Mouse (Mus musculus): ENCODE data around the gene Gprc5c.

Gprc5c gene

DNA sequence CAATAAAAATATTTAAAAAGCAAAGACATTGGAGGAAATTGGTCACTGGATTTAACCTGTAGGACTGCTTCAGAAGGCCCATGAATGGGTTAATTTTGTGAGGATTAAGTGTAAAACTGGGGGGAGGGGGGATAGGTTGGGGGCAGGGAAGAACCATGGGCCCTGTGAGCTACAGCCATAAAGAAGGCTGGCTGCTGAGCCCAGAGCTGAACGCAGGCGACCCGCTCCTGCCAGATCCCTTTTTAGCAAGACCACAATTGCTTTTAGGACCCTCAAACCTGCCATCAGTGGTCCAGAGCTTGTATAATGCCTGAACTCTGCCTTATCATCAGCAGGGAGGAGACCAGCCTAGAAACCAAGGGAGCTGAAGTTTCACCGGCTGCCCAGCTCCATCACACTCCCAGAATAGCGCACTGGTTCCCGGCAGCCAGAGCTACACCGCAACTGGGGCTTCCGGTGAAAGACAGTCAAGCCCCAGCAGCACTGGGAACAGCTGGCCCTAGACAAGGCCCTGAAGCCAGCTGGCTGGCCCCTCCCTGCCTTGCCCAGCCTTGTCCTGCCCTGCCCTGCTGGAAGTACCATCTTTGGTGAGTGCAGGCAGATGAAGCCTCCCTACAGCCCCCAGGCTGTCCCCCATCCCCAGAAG, 7.0 kb upstream of the Gprc5c start:
- no peak for DNase-seq

DNA sequence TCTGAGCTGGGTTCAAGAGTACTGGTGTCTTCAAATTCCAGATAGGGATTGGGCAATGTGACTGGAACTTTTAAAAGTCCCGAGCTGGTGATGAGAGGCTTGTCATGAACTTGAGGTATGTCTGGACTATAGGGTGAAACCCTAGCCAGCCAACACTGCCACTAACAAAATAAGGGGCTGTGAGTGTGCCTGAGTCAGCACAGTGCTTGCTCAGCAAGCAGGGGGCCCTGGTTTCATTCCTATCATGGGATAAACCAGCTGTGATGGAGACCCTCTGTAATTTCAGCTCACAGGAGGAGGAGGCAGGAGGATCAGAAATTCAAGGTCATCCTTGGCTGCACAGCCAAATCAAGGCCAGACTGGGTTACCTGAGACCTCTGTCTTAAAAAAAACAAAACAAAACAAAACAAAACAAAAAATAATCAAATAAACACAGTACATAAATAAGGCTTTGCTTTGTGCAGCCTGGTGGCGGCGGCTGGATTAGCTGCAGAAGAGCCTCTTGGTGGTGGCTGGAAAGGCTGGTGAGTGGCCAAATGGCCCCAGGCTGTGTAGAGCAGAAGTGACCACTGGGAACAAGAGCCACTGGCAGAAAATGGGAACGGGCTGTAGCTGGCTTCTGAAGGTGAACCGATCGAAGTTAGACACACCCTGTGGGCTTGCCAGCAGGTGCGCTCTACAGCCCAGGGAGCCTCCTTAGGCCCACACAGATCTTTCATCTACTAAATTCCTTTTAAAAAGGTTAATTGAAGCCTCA, 6.3 kb upstream of the Gprc5c start:
- DNase-seq: no peak

DNA sequence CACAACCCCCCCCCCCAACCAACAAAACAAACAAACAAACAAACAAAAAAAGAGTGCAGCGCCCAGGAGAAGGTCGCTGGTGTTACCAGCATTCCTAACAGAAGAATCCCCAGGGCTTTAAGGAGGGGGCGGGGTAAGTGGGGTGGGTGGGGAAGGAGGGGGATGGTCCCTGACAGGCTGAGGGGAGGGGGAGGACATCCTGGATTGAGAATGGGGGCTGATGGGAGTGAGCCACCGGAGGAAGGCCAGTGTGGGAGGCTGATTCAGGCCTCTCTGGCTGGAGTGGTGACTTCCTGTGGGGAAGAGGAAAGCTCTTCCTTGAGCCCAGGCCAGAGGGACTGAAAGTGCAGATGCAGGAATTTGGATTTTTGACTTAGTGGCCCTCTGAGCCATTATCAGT, 4.6 kb upstream of the Gprc5c start:
- DNase-seq: no peak

DNA sequence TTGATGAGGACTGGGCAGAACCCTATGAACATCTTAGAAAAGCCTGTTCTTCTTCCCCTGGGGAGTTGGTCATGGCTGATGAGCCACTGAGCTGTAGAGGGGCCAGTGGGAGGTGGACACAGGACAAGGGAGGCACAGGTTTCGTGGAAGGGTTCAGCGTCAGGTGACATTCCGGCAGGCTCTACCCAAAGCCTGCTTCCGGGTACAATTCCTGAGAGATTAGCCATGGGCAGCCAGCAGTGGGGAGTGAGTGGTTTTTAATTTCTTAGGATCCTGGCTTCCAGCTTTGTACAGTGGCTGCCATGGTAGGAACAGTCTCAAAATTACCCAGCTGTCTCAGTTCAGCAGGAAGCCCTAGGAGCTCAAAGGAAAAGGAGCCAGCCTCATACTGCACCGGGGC, 3.9 kb upstream of the Gprc5c start:
- DNase-seq: no peak

DNA sequence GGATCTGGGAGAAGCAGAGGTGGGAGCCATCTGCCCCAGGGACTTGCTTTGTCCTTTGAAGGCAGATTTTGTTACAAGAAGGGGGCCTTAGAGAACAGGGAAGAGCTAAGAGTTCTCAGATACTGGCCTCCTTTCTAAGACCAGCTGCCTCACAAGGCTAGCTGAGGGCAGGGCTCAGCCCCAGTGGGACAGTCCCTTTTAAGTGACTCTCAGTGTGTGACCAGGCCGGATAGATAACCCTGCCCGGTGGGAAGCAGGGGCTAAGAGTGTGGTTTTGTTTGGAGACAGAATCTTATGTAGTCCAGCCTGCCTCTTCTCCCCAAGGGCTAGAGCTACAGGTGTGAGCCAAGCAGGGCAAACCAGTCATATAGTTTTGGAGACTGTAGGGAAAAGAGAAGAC, 1.4 kb upstream of the Gprc5c start:
- no peak for DNase-seq

DNA sequence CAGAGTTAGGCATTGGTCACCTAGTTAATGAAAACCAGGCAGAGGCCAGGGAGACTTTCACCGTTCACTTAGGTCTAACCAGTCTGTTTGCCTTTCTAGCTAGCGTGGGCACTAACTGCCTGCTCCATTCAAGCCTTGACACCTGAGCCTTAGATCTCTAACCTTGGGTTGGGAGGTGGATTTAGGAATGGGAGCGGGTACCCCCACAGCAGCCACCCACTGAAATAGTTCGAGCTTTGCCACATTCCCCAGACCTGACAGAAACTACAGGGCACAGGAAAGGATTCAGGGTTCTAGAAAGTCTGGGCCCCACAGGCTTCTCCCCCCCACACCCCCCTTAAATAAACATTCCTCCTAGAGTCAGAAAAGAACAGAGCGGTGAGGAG, 893 bp upstream of the Gprc5c start:
- DNase-seq: peak; percentile 73

DNA sequence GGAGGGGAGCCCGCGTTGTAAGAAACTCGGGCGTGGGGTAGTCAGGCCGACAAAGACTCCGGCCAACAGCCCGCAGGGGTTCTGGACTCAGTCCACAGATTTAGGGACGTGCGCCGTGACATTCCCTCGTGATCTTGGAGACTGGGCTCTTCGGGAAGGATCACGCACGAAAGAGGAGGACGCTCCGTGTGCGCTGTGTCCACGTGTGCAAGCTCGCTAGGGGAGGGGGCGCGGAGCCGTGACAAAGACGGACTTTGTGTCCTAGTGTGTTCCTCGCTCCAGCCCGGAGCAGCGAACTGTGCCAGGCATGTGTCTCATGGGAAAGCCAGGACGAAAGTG, 286 bp downstream of the Gprc5c start:
- DNase-seq: no peak

DNA sequence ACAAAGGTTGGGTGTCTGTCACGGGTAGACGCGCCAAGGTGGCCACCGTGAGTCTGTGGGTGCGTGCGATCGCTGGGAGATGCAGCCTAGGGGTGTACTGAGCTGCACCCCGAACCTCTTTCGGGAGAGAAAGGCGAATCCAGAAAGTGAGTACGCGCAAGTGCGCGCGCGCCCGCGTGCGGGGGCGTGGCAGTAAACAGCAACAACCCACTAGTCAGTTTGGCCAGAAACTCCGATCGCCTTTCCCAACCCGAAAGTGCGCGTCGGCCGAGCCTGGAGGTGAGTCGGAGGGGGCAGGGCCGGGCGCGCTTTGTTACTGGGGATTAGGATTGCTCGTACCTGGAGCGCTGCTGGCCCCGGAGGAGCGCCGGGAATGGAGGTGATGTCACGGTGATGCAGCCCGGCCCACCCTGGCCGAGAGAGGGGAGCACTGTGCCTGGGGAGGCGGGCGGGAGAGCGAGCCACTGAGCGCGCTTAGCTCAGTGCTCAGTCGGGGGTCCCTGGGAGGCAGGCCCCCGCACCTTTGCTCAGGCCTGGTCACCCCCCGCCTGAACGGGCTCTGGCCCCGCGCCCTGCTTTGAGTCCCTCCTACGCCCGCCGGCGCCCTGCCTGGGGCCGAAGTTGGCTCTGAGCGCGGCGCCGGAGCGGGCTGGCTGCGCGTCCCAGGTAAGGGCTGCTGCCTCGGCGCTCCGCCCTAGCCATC, 807 bp downstream of the Gprc5c start:
- DNase-seq: peak; percentile 92

DNA sequence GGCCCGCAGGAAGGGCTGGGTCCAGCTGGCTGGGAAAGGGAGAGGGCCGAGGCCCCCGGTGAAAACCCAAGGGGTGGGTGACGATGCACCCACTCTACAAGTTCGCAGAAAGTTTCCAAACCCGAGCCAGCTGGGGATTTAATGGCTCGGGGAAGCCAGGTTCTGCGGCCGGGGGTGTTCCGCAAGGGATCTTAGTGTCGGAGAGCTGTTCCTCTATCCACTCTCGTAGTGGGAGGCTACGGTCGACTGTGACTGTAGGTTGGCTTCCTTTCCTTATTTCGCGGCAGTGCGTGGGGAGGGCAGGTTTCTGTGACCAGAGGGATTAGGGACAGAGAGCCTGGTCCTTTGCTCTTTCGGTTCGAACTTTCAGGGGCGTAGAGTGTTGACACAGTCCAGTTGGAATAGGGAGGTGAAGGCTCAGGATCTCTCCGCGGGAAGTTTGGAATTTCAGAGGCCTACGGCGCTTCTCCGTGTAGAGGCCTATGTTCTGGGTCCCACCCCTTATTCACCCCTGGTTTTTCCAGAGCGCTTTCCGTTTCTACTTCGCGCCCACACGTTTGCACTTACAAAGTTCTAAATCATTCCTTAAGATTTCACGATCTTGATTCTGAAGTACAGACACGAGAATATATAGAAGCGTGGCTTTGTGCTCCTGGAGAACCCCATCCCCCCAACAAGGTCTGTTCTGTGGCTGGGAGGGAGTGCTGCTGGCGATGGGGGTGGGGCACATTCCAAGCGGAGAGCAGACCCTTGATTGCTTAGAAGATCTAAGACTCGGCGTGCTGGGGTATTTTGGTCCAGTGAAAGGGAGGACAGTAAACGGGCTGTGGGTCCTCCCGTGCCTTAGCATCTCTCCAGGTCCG, 1.6 kb downstream of the Gprc5c start:
- no peak for DNase-seq

DNA sequence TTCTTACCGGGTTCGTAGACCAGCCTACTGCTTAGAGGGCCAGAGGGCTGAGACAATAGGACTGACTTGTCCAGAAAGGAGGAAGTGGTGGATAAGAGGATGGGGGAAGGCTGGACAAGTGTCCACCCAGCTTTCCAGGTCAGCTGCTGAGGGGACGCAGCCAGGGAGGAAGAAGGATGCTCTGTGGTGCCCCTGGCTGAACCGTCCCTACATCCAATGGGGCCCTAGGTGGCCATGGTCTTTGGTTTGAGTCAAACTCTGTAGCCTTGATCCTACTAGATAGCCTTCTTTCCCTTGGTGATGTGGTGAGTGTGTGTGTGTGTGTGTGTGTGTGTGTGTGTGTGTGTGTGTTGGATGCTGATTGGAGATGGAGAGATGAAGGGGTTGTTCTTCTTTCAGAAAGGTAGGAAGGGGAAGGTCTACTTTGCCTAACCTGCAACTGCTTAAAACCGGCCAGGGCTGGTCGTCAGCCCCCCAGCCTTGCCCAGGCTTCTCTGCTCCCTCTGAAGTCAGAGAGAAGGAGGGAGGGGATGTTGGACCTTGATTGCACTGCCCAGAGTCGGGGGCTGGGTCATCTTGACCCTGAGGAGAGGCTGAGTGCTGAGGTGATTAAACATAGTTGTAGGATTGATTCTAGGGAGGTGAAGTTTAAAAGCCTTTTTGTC, 2.4 kb downstream of the Gprc5c start:
- DNase-seq: no peak

DNA sequence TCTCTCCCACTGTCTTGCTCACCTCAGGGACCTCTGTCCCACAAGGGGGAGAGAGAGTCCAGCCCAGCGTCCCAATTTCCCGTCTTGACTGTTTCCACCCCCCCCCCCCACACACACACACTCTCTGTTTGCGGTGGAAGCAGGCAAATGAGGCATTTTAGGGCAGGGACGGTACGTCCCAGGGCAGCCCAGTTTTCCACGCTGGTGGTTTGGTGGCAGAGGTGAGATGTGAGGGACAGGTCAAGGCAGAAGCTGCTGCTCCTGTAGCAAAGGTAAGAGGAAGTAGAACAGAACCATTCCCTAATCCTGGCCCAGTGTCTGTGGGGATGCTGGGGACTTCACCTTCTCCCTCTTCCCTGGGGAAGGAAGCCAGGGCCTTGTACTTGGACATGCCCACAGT, 3.6 kb downstream of the Gprc5c start:
- DNase-seq: no peak

DNA sequence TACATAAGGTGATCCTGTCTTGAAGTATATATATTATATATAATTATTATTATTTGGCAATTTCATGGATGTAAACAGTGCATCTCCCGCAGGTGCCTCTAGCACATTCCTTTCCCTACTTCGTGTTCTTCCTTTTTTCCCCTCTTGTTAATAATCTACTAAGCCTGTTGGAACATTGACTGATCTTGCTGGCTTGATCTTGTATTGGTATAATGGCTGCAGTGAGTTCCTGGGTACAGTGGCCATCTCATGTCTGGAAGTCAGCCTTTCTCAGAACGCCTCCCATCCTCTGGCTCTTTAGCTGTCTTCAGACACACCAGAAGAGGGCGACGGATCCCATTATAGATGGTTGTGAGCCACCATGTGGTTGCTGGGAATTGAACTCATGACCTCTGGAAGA, 5.2 kb downstream of the Gprc5c start:
- DNase-seq: no peak

DNA sequence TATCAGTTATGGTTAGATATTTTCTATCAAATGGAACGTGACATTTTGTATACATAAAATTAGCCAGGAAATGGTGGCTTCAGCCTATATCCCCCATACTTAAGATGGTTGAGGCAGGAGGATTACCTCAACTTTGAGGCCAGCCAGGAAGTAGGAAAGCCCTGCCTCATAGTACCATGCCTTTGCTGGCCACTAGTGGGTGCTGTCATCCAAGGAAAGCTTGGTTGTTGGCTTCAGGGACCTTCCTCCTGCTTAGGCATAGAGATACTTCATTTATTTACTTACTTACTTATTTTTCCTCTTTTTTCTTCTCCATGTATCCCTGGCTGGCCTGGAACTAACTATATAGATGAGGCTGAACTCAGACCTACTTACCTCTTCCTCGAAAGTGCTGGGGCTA, 7.7 kb downstream of the Gprc5c start:
- no peak for DNase-seq

DNA sequence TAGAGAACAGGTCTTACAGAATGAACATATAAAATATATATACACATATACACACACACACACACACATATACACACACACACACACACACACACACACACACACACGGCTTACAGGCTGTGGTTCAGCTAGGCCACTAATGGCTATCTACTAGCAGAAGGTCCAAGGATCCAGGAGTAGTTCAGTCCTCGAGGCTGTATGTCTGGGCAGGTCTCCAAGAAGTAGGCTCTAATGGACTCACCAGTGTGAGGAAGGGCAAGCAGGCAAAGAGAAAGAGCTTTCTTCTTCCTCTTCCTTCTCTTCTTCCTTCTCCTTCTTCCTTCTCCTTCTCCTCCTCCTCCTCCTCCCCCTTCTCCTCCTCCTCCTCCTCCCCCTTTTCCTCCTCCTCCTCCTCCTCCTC, 10.1 kb downstream of the Gprc5c start:
- no peak for DNase-seq

DNA sequence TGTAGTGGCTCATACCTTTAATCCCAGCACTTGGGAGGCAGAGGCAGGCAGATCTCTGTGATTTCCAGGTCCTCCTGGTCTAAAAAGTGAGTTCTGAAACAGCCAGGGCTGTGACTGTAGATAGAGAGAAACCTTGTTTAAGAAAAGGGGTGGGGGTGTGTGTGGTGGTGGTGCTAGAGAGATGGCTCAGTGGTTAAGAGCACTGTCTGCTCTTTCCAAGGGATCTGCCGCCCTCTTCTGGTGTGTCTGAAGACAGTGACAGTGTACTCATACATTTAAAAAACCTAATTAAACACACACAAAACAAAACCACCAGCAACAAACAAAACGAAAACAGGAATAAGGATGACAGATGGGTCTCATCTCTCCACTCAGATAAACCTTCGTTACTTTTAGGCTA, 11.7 kb downstream of the Gprc5c start:
- no peak for DNase-seq

DNA sequence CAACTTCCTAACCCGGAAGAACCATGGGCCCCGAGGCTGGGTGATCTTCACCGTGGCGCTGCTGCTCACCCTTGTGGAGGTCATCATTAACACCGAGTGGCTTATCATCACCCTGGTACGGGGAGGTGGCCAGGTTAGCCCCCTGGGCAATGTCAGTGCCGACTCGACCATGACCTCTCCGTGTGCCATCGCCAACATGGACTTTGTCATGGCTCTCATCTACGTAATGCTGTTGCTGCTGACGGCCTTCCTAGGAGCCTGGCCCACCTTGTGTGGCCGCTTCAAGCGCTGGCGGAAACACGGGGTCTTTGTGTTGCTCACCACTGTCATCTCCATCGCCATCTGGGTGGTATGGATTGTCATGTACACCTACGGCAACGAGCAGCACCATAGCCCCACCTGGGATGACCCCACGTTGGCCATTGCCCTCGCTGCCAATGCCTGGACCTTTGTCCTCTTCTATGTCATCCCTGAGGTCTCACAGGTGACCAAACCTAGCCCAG, 13.0 kb downstream of the Gprc5c start:
- DNase-seq: no peak

DNA sequence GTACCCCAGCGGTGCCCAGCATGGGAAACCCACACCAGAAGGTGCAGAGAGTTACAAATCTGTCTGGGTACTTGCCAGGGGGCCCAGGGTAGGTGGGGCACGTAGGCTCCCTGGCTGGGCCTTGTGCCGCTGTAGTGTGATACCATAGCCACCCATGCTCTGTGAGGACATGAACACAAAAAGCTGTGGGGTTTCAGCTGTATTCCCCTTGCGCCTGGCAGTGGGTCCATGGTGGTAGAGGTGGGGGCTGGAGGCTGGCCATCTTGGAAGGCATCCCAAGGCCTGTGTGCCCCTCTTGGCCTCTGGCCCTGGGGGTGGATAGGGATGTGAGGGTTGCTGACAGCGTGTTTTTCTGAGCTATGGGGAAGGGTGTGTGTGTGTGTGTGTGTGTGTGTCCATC, 15.0 kb downstream of the Gprc5c start:
- DNase-seq: peak; percentile 73

DNA sequence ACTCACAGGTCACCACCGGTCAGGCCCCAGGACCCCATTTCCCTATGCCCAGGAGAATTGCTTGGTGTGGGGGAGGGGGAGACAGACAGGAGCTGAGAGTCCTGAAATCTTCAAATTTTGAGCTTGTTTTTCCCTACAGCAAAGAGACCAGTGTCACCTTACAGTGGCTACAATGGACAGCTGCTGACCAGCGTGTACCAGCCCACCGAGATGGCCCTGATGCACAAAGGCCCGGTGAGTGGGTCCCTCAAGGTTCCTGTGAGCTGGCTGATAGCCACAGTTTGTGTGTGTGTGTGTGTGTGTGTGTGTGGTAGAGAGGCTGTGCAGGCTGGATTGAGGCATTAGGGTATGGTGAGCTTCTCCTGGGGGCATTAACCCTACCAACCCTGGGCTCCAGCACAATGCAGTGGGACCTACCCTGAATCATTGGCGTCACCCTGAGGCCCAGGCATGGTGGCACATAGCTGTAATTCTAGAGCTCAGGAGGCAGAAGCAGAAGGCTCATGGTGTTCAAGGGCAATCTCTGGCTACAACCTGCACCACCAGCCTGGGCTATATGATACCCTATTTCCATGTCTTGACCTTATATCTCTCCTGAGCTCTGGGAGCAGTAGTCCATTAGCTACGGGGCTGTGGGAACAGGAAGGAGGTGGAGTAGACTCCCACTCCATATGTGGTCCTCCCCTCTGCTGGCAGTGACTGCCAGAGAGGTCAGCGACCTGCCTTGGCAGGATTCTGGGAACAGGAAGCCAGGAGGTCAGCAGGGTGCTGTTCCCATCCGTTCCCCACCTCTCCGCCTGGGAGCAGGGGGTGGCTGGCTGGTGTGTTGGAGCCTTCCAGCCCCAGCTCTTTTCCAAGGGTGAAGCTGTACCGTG, 15.8 kb downstream of the Gprc5c start:
- peak; percentile 82 for DNase-seq

DNA sequence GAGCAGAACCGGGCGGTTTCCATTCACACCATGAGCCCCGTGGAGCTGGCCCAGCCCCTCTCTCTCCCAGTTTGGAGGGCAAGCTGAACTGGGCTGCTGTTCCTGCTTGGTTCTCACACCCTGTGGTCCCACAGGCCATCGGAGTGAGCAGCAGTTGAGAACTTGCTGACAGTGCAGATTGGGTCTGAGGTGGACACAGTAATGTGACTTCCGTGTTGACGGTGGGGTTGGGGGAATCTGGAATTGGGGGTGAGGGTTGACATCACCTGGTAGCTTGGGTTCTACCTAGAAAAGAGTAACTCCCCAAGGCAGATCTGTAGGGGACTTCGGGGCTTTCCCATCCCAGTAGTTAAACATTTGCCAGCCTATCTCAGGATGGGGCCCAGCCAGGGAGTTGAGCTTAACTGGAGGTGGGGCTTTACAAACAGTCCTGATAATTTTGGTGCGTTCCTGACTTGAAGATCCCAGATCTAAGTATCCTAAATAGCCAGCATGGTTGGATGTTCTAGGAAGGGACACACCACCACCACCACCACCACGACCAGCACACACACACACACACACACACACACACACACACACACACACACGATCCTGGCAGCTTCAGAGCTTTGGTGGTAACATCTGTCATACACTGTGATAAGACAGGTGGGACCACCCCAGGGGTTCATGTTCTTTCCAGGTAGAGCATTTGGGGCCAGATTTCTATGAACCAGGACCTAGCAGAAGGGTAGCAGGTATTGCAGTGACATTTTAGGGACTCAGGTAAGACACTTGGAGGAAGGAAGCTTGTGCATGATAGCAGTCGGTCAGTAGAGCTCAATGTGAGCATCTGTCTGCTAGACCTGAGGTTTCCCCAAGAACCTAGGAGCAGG, 16.6 kb downstream of the Gprc5c start:
- DNase-seq: no peak

DNA sequence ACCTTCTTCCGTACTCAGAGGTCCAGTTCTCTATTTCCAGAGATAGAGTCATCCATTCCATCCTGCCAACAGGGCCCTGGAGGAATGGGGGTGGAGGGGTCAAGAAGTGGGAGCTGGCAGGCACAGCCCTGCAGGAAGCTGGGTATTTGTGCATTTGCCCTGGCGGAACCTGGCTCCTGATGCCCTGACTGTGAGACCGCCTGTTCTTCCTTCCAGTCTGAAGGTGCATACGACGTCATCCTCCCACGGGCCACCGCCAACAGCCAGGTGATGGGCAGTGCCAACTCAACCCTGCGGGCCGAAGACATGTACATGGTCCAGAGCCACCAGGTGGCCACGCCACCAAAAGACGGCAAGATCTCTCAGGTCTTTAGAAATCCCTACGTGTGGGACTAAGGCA, 17.3 kb downstream of the Gprc5c start:
- no peak for DNase-seq

DNA sequence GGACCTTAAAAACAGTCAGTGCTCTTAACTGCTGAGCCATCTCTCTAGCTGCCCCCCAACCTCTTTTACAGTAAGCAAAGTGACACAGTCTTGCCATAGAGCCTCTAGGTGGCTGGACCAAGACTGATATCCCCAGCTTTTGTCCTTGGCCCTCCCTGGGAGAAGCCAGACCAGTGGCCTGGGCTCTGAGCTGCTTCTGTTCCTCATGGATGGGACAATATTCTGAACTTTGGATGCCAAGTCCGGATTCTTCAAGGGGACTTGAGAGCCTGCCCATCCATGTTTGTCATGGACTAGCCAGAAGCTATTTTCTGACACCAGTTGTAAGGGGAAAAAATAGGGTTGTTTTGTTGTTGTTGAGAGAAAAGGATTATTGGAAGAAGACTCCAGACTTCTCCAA, 18.8 kb downstream of the Gprc5c start:
- DNase-seq: no peak

Data from kidney, adult 18-20 months (tissue).